Mouse (Mus musculus): ENCODE results near the gene Nfkbil1.

- TF ChIP-seq POLR2A (IDR thresholded peaks at IDR 0.05; ENCODE audit: insufficient read depth, low read depth, low read length) = no peak
- no peak for TF ChIP-seq CTCF (IDR thresholded peaks at IDR 0.05; ENCODE audit: insufficient read depth, low read depth, low read length)
These were observed 36.7 kb upstream of the Nfkbil1 start for GRCm38 (mm10) chr17:35272249-35272648.
